Mouse (Mus musculus): ENCODE results near the gene Plekhh2. TPM values are rescaled to one million over a fixed set of nuclear protein-coding genes. Genes with fewer than 3 reads are reported as not detected.

Plekhh2 gene
- polyA plus RNA-seq, 1 experiment = 4.9 TPM

DNA sequence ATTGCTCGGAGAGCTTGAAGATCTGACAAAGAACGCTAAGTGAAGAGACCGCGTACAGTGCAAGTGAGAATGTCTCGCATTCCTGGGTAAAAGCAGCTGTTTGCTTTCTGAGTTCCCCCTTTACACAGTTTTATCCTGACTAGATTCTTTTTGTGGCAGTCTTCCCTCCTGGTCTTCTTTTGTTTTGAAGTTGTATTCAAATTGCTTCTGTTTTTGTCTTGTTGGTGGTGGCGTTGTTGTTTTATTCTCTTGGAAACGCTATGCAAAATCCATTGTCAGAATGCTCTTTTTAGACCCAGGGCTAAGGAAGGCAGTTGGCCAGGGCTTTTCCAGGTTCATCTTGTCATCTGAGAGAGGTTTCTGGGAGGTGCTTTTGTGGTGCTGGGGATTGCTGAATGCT, 84.8 kb downstream of the Plekhh2 start:
- TF ChIP-seq CTCF (IDR thresholded peaks at IDR 0.05; ENCODE audit: borderline replicate concordance, extremely low read depth, insufficient read depth, insufficient read length) (no peak), POLR2A (IDR thresholded peaks at IDR 0.05; ENCODE audit: borderline replicate concordance, extremely low read depth, insufficient read depth, insufficient read length, poor library complexity, severe bottlenecking) (no peak)
- DNase-seq (ENCODE audit: low read depth) = peak; percentile 45

DNA sequence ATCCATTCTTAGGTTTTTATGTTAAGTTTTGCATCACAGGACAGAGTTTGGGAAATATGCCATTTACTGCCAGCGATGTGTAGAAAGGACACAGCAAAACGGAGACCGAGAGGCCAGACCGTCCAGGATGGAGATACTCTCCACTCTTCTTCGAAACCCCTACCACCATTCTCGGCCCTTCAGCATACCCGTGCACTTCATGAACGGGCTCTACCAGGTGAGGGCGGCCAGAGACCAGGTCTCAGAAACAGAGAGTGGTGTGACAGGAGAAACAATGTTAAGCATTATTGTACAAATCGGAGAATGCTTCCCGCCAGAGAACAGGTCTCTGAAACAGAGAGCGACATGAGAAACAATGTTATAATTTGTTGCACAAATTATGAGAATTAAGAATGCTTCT, 86.2 kb downstream of the Plekhh2 start:
- no peak for DNase-seq (ENCODE audit: low read depth)
- TF ChIP-seq CTCF (IDR thresholded peaks at IDR 0.05; ENCODE audit: borderline replicate concordance, extremely low read depth, insufficient read depth, insufficient read length) = no peak
- no peak for TF ChIP-seq POLR2A (IDR thresholded peaks at IDR 0.05; ENCODE audit: borderline replicate concordance, extremely low read depth, insufficient read depth, insufficient read length, poor library complexity, severe bottlenecking)

DNA sequence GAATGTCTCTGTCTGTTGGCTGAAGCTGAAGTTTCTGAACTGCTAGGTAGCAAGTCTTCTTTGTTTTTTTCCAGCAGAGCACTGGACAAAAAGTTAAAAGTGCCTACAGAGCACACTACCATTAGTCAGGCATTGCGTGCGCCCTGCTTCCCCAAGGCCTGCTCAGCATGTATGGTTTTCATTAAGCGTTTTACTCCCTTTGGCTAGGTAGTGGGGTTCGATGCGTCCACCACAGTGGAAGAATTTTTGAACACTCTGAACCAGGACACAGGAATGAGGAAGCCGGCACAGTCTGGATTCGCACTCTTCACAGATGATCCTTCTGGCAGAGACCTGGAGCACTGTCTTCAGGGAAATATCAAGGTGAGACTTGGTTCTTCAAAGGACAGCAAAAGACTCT, 87.2 kb downstream of the Plekhh2 start:
- DNase-seq (ENCODE audit: low read depth) = no peak
- TF ChIP-seq CTCF (IDR thresholded peaks at IDR 0.05; ENCODE audit: borderline replicate concordance, extremely low read depth, insufficient read depth, insufficient read length) (no peak), POLR2A (IDR thresholded peaks at IDR 0.05; ENCODE audit: borderline replicate concordance, extremely low read depth, insufficient read depth, insufficient read length, poor library complexity, severe bottlenecking) (no peak)

DNA sequence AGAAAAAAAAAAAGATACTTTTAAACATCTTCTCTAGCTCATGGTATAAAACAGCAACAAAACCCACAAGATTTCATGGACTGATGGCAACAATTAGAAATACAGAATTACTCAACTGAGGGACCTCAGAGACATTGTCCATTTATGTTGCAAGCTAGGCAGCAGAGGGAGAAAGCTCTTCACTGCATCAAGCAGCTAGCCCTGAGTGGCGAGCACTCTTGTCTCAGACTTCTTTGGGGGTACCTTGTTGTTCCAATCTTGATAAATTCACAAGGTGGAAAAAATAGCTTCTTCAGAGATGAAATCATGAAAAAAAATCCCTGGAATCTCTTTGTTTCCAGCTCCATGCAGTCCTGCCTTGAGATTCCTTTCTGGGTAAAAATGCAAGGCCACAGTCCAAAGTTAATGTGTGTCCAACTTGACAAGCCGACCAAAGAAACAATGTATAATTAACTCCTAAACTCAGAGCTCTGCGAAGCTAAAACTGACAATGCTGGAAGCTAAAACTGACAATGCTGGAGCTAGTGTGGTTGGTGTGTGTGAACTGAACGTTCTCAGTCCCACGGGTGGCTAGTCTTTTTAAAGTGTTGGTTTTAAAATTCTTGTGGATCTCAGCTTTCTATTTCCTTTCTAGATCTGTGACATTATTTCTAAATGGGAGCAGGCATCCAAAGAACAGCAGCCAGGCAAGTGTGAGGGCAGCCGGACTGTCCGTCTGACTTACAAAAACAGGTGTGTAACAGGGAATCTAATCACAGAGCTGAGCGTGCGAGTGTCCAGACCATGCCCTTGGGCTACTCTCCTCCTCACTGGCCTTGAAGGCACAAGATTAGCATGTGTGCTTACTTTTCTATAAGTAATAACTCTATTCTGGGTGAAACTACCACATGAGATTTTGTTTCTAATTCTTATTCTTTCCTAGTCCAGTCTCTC, 88.6 kb downstream of the Plekhh2 start:
- TF ChIP-seq CTCF (IDR thresholded peaks at IDR 0.05; ENCODE audit: borderline replicate concordance, extremely low read depth, insufficient read depth, insufficient read length) (no peak), POLR2A (IDR thresholded peaks at IDR 0.05; ENCODE audit: borderline replicate concordance, extremely low read depth, insufficient read depth, insufficient read length, poor library complexity, severe bottlenecking) (no peak)
- DNase-seq (ENCODE audit: low read depth) = no peak

DNA sequence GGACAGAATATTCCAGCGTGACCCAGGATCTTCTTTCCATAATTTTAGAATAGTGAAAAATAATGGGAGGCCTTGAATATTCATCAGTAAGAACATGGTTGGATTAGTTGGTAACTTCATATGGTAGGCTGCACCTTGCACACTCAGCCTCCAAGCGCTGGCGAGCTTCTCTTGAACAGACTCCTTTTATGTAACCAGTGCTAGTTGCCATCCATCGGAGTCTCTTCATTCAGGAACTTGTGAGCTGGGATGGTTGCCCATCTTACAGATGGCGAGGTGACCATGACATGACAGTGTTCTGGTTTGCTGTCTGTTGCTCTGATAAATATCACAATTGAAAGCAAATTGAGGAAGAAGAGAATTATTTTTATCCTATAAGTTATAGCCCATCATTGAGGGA, 90.1 kb downstream of the Plekhh2 start:
- DNase-seq (ENCODE audit: low read depth) = no peak
- no peak for TF ChIP-seq POLR2A (IDR thresholded peaks at IDR 0.05; ENCODE audit: borderline replicate concordance, extremely low read depth, insufficient read depth, insufficient read length, poor library complexity, severe bottlenecking)

DNA sequence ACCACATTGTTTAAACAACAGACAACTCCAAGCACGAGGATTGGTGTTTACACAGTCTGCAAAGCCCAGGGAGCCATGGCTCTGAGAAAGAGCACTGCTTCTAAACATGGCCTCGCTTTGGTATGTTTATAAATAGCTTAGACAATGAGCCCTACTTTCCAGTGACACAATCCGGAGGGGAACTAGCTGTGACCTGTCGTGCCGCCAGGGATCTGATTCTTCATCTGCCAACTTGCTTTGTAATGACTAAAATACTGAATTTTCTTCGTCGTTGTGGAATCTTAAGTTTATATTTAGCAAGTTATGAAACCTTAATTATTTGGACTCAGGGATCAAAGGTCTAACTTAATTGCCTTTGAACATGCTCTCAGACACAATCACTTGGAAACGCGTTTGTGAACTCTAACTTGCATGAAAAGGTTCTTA, 91.5 kb downstream of the Plekhh2 start:
- DNase-seq (ENCODE audit: low read depth) = peak; percentile 22
- TF ChIP-seq POLR2A (IDR thresholded peaks at IDR 0.05; ENCODE audit: borderline replicate concordance, extremely low read depth, insufficient read depth, insufficient read length, poor library complexity, severe bottlenecking) (no peak), CTCF (IDR thresholded peaks at IDR 0.05; ENCODE audit: borderline replicate concordance, extremely low read depth, insufficient read depth, insufficient read length) (no peak)

DNA sequence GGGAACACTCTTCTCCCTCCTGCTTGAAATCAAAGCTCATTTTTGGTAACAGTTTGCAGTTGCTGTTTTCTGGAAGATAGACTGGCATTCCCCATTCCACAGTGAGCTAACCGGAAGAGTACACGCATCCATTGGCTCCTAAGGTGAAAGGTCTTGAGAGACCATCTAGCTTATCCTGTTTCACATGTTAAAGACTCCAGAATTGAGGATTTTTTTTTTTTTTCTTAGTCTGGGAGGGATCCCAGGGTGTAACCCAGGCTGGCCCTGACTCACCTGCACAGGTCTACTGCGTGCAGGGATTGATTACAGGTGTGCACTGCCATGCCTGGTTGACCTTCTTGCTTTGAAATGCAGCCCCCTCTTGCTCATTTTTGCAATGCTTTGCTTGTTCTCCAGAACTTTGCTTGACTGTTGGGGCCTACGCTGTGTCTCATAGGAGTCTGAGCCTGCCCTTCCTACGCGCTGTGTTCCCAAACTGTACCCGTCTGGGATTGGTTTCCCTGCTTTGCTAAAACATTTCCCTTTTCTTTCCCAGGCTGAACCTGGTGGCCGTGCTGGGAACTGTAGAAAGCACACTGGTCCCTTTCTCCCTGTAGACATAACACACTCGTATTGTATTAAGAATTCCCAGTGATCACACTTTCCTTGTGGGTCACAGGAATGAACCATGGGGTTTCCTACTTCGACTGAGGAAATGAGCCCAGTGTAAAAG, 92.2 kb downstream of the Plekhh2 start:
- TF ChIP-seq POLR2A (IDR thresholded peaks at IDR 0.05; ENCODE audit: borderline replicate concordance, extremely low read depth, insufficient read depth, insufficient read length, poor library complexity, severe bottlenecking) (no peak), CTCF (IDR thresholded peaks at IDR 0.05; ENCODE audit: borderline replicate concordance, extremely low read depth, insufficient read depth, insufficient read length) (peak; percentile 10; the same call in 1 of the 2 replicates)
- no peak for DNase-seq (ENCODE audit: low read depth)

DNA sequence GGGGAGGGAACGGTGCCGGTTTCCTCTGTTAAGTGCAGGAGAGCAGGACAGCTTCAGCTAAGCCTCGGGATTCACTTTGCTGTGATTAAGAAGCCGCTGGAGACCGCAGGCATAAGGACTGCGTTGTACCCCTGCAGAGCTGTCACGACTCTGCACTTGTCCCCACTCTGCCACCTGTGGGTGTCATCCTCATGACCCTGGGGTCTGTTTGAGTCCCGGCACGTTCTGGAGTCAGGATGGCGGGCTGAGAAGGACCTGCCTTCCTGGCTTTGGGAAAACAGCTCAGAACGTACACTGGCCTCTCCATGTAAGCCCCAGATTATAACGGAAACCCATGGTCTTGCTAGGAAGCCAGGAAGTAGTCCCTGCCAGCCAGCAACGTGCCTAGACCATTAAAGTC, 95.3 kb downstream of the Plekhh2 start:
- no peak for TF ChIP-seq CTCF (IDR thresholded peaks at IDR 0.05; ENCODE audit: borderline replicate concordance, extremely low read depth, insufficient read depth, insufficient read length)
- TF ChIP-seq POLR2A (IDR thresholded peaks at IDR 0.05; ENCODE audit: borderline replicate concordance, extremely low read depth, insufficient read depth, insufficient read length, poor library complexity, severe bottlenecking) = no peak
- DNase-seq (ENCODE audit: low read depth) = no peak

DNA sequence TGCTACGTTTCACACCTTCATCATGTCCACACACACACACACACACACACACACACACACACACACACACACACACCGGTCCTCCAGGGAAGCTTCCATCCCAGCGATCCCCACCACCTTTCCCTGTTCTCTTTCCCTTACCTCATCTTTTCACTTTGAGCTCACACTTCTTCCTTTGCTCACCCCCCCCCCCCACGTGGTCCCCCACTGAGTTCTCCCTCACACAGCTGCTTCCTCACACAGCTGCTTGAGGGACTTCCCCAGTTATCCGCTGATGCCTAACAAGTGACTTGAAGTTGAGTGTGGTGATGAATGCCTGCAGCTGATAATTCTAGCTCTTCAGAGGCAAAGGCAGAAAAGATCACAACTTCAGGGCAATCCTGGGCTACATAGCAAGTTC, 95.9 kb downstream of the Plekhh2 start:
- no peak for DNase-seq (ENCODE audit: low read depth)
- TF ChIP-seq POLR2A (IDR thresholded peaks at IDR 0.05; ENCODE audit: borderline replicate concordance, extremely low read depth, insufficient read depth, insufficient read length, poor library complexity, severe bottlenecking) (no peak), CTCF (IDR thresholded peaks at IDR 0.05; ENCODE audit: borderline replicate concordance, extremely low read depth, insufficient read depth, insufficient read length) (no peak)

DNA sequence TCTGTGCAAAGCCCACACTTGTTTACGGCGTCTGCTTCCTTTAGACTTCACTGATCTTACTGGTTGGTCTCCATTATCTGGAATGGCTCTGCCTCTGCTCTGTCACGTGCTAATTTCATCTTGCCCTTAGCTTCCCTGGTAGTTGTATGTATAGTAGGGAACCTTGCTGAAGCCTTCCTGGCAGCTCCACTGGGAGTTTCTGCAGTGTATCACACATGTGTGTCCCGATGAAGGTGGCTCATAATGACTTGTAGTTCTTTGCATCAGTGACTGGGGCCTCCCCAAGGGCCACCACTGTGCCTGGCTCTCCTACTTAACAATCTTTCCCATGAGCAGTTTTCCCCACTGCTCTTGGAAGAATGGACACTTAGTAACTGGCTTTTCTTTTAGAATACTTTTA, 96.9 kb downstream of the Plekhh2 start:
- no peak for DNase-seq (ENCODE audit: low read depth)
- TF ChIP-seq CTCF (IDR thresholded peaks at IDR 0.05; ENCODE audit: borderline replicate concordance, extremely low read depth, insufficient read depth, insufficient read length) (no peak), POLR2A (IDR thresholded peaks at IDR 0.05; ENCODE audit: borderline replicate concordance, extremely low read depth, insufficient read depth, insufficient read length, poor library complexity, severe bottlenecking) (no peak)

DNA sequence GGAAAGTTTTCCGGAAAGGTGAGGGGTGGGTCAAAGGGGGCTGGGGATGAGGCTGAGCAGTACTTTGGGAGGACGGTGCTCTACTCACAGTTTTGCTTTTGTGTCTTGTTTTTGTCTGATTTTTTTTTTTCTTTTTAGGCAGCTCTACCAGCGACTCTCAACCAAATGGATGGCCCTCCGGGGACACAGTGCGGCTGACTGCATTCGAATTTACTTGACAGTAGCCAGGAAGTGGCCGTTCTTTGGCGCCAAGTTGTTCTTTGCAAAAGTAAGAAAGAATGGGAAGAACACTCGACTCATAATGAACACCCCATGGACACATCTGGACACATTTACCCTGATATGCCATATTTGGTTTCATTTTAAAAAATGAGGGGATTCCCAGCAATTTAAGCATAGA, 99.8 kb downstream of the Plekhh2 start:
- no peak for DNase-seq (ENCODE audit: low read depth)
- TF ChIP-seq POLR2A (IDR thresholded peaks at IDR 0.05; ENCODE audit: borderline replicate concordance, extremely low read depth, insufficient read depth, insufficient read length, poor library complexity, severe bottlenecking) (no peak), CTCF (IDR thresholded peaks at IDR 0.05; ENCODE audit: borderline replicate concordance, extremely low read depth, insufficient read depth, insufficient read length) (no peak)
